Mouse (Mus musculus) lung, postnatal 25 days (tissue): ENCODE data around the gene Bcl7a.

Experiments
- DNase-seq: peaks from one replicate; pipeline ENCODE4 v3.0.0; 2022; ENCODE audit warnings: low spot score

Bcl7a gene

DNA sequence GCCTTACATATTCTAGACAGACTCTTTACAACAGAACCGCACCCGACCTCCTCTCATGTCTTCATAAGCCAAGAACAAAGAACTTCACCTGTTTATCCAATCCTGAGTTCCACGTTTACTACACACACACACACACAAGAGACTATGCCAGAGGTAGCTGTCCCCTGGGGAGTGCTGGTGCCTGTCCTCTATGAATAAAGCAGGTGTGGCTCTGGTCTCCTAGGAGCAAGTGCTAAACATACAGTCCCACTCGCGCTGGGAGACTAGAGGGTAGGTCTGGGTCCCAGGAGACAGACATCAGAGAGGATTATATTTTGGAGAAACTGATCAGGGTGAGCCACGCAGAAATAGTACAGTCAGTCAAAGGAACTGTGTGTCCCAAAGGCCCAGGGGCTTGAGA is 10.1 kb upstream of the Bcl7a start:
- no peak for DNase-seq

GRCm38 (mm10) chr5:123336205-123336961 is 7.3 kb upstream of the Bcl7a start:
- no peak for DNase-seq

DNA sequence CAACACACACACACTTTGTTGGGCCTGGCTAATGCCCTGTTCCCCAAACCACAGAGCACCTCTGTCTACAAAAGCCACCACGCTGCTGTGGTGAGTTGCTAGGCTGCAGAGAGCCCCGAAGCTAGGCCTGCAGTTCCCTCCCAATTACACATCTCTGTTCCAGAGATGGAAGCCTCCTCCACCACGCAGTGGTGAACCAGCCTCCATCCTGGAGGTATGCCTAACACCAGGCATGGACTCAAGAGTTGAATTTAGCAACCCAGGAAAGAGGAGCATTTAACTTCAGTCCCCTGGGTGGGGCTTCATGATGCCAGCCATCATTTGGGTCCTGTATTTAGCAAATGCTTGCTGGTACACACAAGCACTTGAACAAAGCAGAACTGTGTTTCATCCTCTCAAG is 5.2 kb upstream of the Bcl7a start:
- no peak for DNase-seq

- no peak for DNase-seq
Observed at GRCm38 (mm10) chr5:123344628-123344962, 961 bp downstream of the Bcl7a start.

- DNase-seq, result peak; percentile 38
Observed at GRCm38 (mm10) chr5:123344963-123345852, 1.6 kb downstream of the Bcl7a start.

DNA sequence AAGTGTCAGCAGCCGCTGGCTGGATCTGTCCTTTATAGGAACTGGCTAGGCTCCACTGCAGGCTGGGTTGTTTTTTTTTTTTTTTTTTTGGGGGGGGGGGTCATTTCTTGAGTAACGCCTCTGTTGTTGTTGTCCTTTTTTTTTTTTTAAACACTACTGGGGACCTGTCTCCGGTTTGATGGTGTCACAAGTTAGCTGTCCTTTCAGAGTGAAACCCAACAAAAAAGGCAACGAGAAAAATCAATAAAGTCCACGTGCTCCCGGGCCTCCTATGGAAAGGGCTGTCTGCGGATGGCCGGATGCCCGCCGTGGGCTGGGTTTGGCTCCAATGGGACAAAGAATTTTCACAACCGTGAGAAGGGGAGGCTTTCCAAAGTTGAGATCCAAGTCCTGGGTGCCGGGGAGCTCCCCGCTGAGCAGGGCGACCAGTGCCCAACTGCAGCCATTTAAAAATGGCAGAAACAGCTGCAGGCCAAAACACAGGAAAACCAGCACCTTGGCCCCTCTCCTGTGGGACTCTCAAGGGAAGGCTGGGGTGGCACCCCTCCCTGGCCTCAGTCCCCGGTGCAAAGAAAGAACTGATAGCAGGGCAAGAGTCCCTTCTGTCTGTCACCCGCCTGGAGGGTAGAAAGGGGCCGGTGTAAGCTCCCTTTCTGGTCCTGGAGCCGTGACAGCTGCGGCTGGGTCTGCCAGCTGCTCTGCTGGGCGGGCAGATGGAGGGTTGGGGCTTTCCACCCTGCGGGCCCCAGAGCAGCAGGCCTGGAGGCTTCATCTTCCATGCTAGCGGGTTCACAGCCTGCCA is 2.4 kb downstream of the Bcl7a start:
- DNase-seq, result peak; percentile 73

GRCm38 (mm10) chr5:123346701-123347270 is 3.2 kb downstream of the Bcl7a start:
- peak; percentile 18 for DNase-seq

DNA sequence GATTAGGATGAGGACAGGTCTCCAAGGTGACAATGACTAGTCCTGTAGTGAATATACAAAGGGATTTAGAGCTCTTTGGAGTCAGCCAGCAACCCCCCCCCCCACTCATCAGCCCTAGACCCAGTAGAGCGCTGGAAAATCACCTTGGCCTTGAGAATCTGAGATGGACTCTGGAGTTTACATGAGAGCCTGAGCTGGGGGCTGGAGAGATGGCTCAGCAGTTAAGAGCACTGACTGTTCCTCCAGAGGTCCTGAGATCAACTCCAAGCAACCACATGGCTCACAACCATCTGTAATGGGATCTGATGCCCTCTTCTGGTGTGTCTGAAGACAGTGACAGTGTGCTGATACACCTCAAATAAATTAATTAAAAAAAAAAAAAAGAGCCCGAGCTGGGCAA is 4.4 kb downstream of the Bcl7a start:
- no peak for DNase-seq

DNA sequence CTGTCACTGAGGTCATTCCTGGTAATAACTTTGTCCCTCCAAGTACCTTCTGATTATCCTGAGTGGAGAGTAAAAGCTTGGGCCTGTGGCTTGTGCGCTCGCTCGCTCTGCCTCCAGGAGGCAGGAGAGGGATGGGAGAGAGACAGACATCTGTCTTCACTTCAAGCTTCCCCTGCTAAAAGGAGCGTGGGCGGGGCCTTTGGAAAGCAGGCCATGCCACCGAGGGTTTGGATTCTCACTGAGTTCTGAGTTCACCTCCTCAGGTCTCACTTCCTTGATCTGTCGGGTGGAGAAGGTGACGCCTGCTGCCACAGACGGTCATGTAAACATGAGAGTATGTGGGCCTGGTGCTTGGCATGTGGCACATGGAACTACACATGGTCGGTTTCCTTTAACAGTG is 6.8 kb downstream of the Bcl7a start:
- peak; percentile 18 for DNase-seq

GRCm38 (mm10) chr5:123355918-123356317 is 12.3 kb downstream of the Bcl7a start:
- DNase-seq, result peak; percentile 83

- DNase-seq, result no peak
Observed at GRCm38 (mm10) chr5:123357253-123357652, 13.6 kb downstream of the Bcl7a start.

DNA sequence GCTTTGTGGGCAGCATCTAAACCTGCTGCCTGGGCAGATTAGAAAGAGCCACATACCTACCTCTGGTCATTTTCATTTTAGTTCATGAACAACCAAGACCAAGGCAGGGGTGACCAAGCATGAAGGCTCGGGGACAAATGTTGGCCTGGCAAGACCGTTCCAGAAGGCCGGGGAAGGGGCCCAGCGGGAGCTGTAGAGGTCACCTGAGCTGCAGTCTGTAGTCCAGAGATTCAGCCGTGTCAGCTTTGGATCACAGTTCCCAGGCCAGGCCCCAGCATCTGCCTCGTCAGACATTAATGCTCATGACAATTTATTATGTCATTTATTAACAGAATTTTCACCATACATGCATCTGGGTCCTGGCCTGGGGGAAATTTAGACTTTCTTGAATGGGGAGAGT is 15.8 kb downstream of the Bcl7a start:
- no peak for DNase-seq

GRCm38 (mm10) chr5:123362911-123363310 is 19.3 kb downstream of the Bcl7a start:
- DNase-seq, result no peak

DNA sequence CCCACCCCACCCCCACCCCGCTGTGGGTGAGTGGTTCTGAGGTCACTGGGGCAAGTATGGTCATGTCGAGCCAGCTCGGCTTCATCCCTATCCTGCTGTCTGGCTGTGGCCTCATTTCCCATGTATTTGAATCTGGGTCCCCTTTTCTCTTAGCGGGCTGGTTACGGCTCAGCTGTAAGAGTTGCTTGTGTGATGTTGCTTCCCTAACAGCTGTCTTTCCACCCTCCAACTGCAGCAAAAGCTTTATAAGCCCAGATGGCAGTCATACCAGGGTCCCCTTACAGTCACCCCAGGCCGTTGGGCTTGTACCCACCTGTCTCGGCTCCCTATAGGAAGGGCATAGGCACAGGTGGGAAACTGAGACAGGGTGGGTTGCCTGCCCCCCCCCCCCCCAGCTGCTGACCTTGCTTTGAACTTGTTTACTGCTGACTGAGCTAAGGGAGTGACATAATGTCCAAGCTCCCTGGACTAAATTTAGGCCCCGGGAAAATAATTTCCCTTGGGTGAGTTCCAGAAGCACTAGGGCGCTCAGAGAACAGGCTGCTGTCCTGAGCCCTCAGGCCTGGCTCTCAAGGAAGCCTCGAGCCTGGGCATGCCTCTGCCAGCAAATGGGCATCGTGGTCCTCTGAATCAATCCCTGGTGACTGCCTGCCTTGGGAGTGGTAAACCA is 20.8 kb downstream of the Bcl7a start:
- DNase-seq, result peak; percentile 81

- DNase-seq, result no peak
Observed at GRCm38 (mm10) chr5:123368869-123369488, 25.3 kb downstream of the Bcl7a start.

GRCm38 (mm10) chr5:123370049-123370448 is 26.4 kb downstream of the Bcl7a start:
- DNase-seq, result no peak

GRCm38 (mm10) chr5:123375262-123375661 is 31.6 kb downstream of the Bcl7a start:
- DNase-seq, result no peak

DNA sequence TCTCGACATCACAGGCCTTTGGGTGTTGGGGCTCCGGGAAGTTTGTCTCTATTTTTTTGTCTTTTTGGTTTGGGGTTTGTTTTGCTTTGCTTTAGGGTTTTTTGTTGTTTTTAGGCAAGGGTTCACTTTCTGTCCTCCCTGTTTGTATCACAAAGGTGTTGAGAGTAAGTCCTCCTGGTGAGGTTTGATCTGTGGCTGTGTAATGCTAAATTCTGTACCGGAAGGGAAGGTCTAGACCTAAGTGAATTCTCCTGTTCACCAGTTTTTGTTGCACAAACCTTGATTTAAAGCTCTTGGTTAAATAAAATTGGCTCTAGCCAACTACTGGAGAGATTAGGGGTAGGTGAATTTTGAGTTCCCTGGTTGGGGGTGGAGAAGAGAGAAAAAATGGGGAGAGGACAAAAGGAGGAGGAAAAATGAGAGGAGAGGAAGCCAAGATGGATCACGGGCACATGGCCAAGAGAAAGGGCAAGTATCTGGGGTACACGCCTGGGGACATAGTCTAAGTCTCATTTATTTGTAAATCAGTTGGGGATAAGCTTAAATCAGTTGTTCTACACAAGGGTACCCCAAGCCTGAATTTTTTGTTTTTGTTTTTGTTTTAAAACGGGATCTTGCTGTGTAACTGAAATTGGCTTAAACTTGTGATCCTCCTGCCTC is 32.3 kb downstream of the Bcl7a start:
- no peak for DNase-seq

DNA sequence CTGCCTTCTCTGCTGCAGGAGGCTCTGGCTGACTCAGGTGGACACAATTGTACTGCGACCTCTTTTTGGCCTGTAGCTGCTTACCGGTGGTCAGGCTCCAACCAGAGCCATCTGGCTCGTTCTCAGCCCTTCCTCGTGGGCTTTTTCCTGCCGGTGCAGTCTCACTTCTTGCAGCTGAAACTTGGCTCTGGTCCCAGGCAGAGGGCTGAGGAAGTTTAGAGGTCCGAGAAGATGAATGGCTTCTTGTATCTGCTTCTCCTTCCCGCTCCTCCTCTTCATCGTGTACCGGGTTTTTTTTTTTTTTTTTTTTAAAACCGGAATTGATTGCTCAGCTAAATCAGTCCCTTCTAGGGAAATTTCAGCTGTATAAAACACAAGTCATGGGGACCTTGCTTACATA is 32.9 kb downstream of the Bcl7a start:
- peak; percentile 74 for DNase-seq

DNA sequence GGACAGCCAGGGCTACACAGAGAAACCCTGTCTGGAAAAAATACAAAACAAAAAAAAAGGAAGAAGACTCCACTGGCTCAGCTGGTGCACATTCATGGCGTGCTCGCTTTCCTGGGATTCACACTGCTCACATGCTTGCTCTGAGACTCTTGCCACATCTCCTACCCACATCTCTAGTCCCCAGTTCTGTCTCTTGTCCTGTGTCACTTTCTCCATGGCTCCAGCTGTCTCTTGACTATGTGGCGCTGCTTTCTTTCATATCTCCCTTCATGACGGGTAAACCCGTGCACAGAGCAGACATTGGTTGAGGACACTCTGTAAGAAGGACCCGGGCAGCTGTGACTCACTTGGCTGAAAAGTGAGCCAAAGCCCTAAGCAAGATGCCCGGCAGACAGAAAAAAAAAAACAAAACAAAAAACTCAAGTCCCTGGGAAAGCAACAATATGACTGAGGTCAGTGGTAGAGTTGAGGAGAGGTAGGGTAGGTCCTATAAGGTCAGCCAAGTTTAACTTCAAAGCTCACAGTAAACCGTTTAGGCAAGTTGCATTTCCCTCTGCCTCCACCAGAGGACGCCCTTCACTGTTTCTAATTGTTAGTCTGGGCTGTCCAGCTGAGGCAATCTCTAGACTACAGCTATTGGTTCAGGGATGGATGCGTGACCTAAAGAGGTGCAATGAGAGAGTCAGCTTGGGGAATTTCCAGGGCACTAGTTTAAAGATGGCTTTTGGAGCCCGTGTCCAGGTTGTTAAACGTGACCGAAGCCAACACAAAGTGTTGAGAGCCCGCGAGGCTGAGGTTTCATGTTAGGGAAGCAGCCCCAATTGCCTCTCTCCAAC is 33.7 kb downstream of the Bcl7a start:
- peak; percentile 88 for DNase-seq
